Mouse (Mus musculus): ENCODE results near the gene Bbc3.

DNA sequence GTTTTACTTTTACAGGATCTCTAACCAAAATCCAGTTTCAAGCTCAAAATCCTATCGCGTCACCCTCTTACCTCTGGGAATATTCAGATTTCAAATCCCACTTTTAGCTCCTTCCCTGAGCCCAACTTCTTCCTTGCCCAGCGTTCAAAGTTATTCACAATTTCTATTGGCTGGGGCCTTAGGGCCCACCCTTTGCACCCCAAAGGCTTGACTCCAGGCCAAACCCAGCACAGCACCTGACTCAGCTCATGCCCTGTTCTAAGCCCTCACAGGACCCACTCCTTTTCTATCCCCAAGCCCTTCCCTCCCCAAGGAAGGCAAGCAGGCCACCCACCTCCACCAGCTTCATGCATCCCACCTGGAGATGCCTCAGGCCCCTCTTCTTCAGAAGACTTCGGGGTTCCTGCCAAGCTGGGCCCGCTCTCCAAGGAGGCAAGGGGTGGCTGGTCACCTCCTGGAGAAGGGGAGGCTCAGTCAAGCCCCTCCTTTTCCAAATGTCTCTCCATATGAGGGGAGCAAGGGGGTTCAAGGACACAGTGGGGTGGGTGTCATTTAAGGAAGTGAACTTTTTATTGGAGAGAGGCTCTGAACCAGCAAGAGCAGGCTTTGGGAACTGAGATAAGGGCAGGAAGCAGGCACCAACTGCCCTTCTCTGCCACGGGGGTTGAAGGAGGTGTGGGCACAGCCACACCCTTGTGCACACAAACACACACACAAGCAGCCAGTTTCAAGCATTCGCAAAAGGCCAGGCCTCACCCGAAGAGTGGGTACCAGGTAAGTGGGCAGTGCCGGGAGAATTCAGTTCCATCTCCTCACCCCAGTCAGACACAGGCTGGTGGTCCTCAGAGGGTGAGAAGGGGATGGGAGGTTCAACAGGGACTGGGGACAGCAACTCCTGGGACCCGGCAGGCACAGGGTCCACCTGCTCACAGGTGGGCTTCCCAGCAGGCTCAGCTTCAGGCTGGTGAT, 33.0 kb upstream of the Bbc3 start:
- no peak for TF ChIP-seq CTCF (IDR thresholded peaks at IDR 0.05; ENCODE audit: low read depth)
- TF ChIP-seq EP300 (IDR thresholded peaks at IDR 0.05; ENCODE audit: low read depth): no peak

Measured in heart, postnatal 0 days (tissue).